Mouse (Mus musculus): ENCODE data around the gene Yju2. TPM values are rescaled to one million over a fixed set of nuclear protein-coding genes. Genes with fewer than 3 reads are reported as not detected.

The Yju2 gene
- 12.5 and 12.9 TPM in 2 replicates for polyA plus RNA-seq (2012; rRNA removed)

GRCm38 (mm10) chr17:55958918-55959728 is at the start of gene Yju2:
Yju2 (plus strand) TSS chr17:55959099.

GRCm38 (mm10) chr17:55949400-55949799 is 9.5 kb upstream of the Yju2 start, which contains the start of gene Zfp119b:
Zfp119b (minus strand) TSS chr17:55949500.

GRCm38 (mm10) chr17:55952447-55953027 is 6.4 kb upstream of the Yju2 start, which contains the start of gene Ebi3:
Ebi3 (plus strand) TSS chr17:55952640.

GRCm38 (mm10) chr17:55969966-55970891 is 11.3 kb downstream of the Yju2 start, which contains the start of gene Shd:
Shd (plus strand) TSS chr17:55970467.

GRCm38 (mm10) chr17:55986030-55986961 is 27.4 kb downstream of the Yju2 start, which contains the start of gene Fsd1:
Fsd1 (plus strand) TSS chr17:55986509.

GRCm38 (mm10) chr17:56005415-56006061 is 46.6 kb downstream of the Yju2 start, which contains the start of the genes Stap2 and Mpnd:
Stap2 (minus strand) TSS chr17:56005584.
Mpnd (plus strand) TSS chr17:56005711.

Other genes starting within 250 kb of the Yju2 start
- 0.93 and 1.5 TPM in 2 replicates for gene Pot1b, start 246.5 kb upstream of the Yju2 start, polyA plus RNA-seq (2012; rRNA removed)
- gene Adgre4, start 209.1 kb upstream of the Yju2 start, polyA plus RNA-seq (2012; rRNA removed) = 0.35 and 0.36 TPM in 2 replicates
- gene Zfp119a, start 80.2 kb upstream of the Yju2 start, polyA plus RNA-seq (2012; rRNA removed) = 0.17 and 0.26 TPM in 2 replicates
- gene Zfp959, start 67.0 kb upstream of the Yju2 start, polyA plus RNA-seq (2012; rRNA removed) = 0.54 and 1.1 TPM in 2 replicates
- gene Zfp119b, start 9.6 kb upstream of the Yju2 start, polyA plus RNA-seq (2012; rRNA removed) = 0.09 and 0.15 TPM in 2 replicates
- 5.9 and 6.5 TPM in 2 replicates for gene Ebi3, start 6.5 kb upstream of the Yju2 start, polyA plus RNA-seq (2012; rRNA removed)
- gene Shd, start 11.4 kb downstream of the Yju2 start, polyA plus RNA-seq (2012; rRNA removed) = 5.9 and 7.1 TPM in 2 replicates
- gene Fsd1, start 27.4 kb downstream of the Yju2 start, polyA plus RNA-seq (2012; rRNA removed) = 4.5 and 4.8 TPM in 2 replicates
- gene Stap2, start 46.5 kb downstream of the Yju2 start, polyA plus RNA-seq (2012; rRNA removed) = 19.2 and 21.4 TPM in 2 replicates
- 270 and 333 TPM in 2 replicates for gene Mpnd, start 46.6 kb downstream of the Yju2 start, polyA plus RNA-seq (2012; rRNA removed)
- 126 and 128 TPM in 2 replicates for gene Sh3gl1, start 77.5 kb downstream of the Yju2 start, polyA plus RNA-seq (2012; rRNA removed)
- 7.5 and 9.6 TPM in 2 replicates for gene Chaf1a, start 81.3 kb downstream of the Yju2 start, polyA plus RNA-seq (2012; rRNA removed)
- gene Ubxn6, start 115.9 kb downstream of the Yju2 start, polyA plus RNA-seq (2012; rRNA removed) = 58.5 and 83.0 TPM in 2 replicates
- 52.3 and 75.6 TPM in 2 replicates for gene Hdgfl2, start 120.5 kb downstream of the Yju2 start, polyA plus RNA-seq (2012; rRNA removed)
- gene Plin4, start 150.7 kb downstream of the Yju2 start, polyA plus RNA-seq (2012; rRNA removed) = 206 and 215 TPM in 2 replicates
- gene Plin5, start 158.5 kb downstream of the Yju2 start, polyA plus RNA-seq (2012; rRNA removed) = 19.0 and 42.0 TPM in 2 replicates
- 76.6 and 100 TPM in 2 replicates for gene Lrg1, start 162.9 kb downstream of the Yju2 start, polyA plus RNA-seq (2012; rRNA removed)
- gene Sema6b, start 181.2 kb downstream of the Yju2 start, polyA plus RNA-seq (2012; rRNA removed) = 15.5 and 19.9 TPM in 2 replicates
- 9.7 and 10.3 TPM in 2 replicates for gene Tnfaip8l1, start 203.4 kb downstream of the Yju2 start, polyA plus RNA-seq (2012; rRNA removed)
- 124 and 131 TPM in 2 replicates for gene Mydgf, start 224.8 kb downstream of the Yju2 start, polyA plus RNA-seq (2012; rRNA removed)

All from ovary, adult 2 months (tissue).